Mouse (Mus musculus) kidney, postnatal 14 days (tissue): ENCODE measurements around the gene Xpr1.
A peak's percentile ranks its signal among the peaks of the same experiment; 100 is the strongest.

Source experiments
- DNase-seq: peaks from one replicate; pipeline ENCODE4 v3.0.0; 2022; ENCODE audit warnings: mixed read lengths

The Xpr1 gene

GRCm38 (mm10) chr1:155416701-155417677 is at the start of gene Xpr1:
Xpr1 (minus strand) TSS chr1:155417415.
- DNase-seq = peak; percentile 97

GRCm38 (mm10) chr1:155463442-155463841 is 46.2 kb upstream of the Xpr1 start:
- no peak for DNase-seq

GRCm38 (mm10) chr1:155462582-155462981 is 45.4 kb upstream of the Xpr1 start:
- no peak for DNase-seq

GRCm38 (mm10) chr1:155457532-155457931 is 40.3 kb upstream of the Xpr1 start:
- no peak for DNase-seq

GRCm38 (mm10) chr1:155453180-155453579 is 36.0 kb upstream of the Xpr1 start:
- peak; percentile 77 for DNase-seq

GRCm38 (mm10) chr1:155448932-155449331 is 31.7 kb upstream of the Xpr1 start:
- DNase-seq = no peak

- DNase-seq = no peak
Measured at GRCm38 (mm10) chr1:155447277-155447676, 30.1 kb upstream of the Xpr1 start.

- no peak for DNase-seq
Measured at GRCm38 (mm10) chr1:155443115-155443514, 25.9 kb upstream of the Xpr1 start.

- no peak for DNase-seq
Measured at GRCm38 (mm10) chr1:155442521-155443001, 25.3 kb upstream of the Xpr1 start.

GRCm38 (mm10) chr1:155439551-155439950 is 22.3 kb upstream of the Xpr1 start:
- no peak for DNase-seq

- DNase-seq = no peak
Measured at GRCm38 (mm10) chr1:155438525-155438924, 21.3 kb upstream of the Xpr1 start.

GRCm38 (mm10) chr1:155429304-155429703 is 12.1 kb upstream of the Xpr1 start:
- no peak for DNase-seq

GRCm38 (mm10) chr1:155427126-155427865 is 10.1 kb upstream of the Xpr1 start:
- DNase-seq = no peak

GRCm38 (mm10) chr1:155425743-155426315 is 8.6 kb upstream of the Xpr1 start:
- DNase-seq = no peak

- DNase-seq = no peak
Measured at GRCm38 (mm10) chr1:155425285-155425684, 8.1 kb upstream of the Xpr1 start.

- no peak for DNase-seq
Measured at GRCm38 (mm10) chr1:155423801-155424200, 6.6 kb upstream of the Xpr1 start.

GRCm38 (mm10) chr1:155422022-155422421 is 4.8 kb upstream of the Xpr1 start:
- DNase-seq = peak; percentile 73

GRCm38 (mm10) chr1:155416147-155416700 is 991 bp downstream of the Xpr1 start:
- DNase-seq = no peak

- no peak for DNase-seq
Measured at GRCm38 (mm10) chr1:155415421-155415820, 1.8 kb downstream of the Xpr1 start.

GRCm38 (mm10) chr1:155412705-155413104 is 4.5 kb downstream of the Xpr1 start:
- DNase-seq = peak; percentile 32

GRCm38 (mm10) chr1:155408577-155408966 is 8.6 kb downstream of the Xpr1 start:
- no peak for DNase-seq

GRCm38 (mm10) chr1:155407697-155408576 is 9.3 kb downstream of the Xpr1 start:
- DNase-seq = peak; percentile 63
